Mouse (Mus musculus) midbrain, postnatal 0 days (tissue): ENCODE measurements around the gene Gm853. TPM values are rescaled to one million over a fixed set of nuclear protein-coding genes. Genes with fewer than 3 reads are reported as not detected.

ENCODE experiments used
- ATAC-seq: fragments of 200-750 bp; cut with Nextera tagmentation; 2 replicates; pipeline ENCODE4 v1.8.0; 2017; ENCODE audit warnings: moderate number of reproducible peaks, mild to moderate bottlenecking, moderate TSS enrichment, moderate library complexity; ENCODE audit not compliant: low FRiP score
- DNase-seq: peaks from one replicate; pipeline ENCODE4 v3.0.0-alpha.2; 2015; ENCODE audit warnings: low spot score
- H3K27ac ChIP-seq: fragments of 300-500 bp; sonication (generic); 2 replicates; pipeline ENCODE4 v1.5.1; 2014; ENCODE audit warnings: low read depth, mild to moderate bottlenecking, low read length, mixed read lengths
- H3K27me3 ChIP-seq: fragments of 300-500 bp; sonication (generic); 2 replicates; pipeline ENCODE4 v1.6.1; 2014; ENCODE audit warnings: low read length, control low read depth, mixed read lengths; ENCODE audit not compliant: insufficient read depth
- H3K36me3 ChIP-seq: fragments of 300-500 bp; sonication (generic); 2 replicates; pipeline ENCODE4 v1.6.1; 2014; ENCODE audit warnings: low read length, control low read depth, mixed read lengths; ENCODE audit not compliant: insufficient read depth
- H3K4me1 ChIP-seq: fragments of 300-500 bp; sonication (generic); 2 replicates; pipeline ENCODE4 v1.6.1; 2014; ENCODE audit warnings: mild to moderate bottlenecking, control low read depth, antibody characterized with exemption, low read length, mixed read lengths; ENCODE audit not compliant: insufficient read depth
- H3K4me2 ChIP-seq: fragments of 300-500 bp; sonication (generic); 2 replicates; pipeline ENCODE4 v1.6.1; 2014; ENCODE audit warnings: low read depth, mild to moderate bottlenecking, low read length, mixed read lengths; ENCODE audit not compliant: poor library complexity, severe bottlenecking
- H3K4me3 ChIP-seq: fragments of 300-500 bp; sonication (generic); 2 replicates; pipeline ENCODE4 v1.5.1; 2014; ENCODE audit warnings: low read depth, mild to moderate bottlenecking, low read length, moderate library complexity
- H3K9ac ChIP-seq: fragments of 300-500 bp; sonication (generic); replicated peaks from 2 replicates; pipeline ENCODE4 v1.6.1; 2014; ENCODE audit warnings: mild to moderate bottlenecking, low read length, moderate library complexity, mixed read lengths; ENCODE audit not compliant: poor library complexity, severe bottlenecking
- H3K9me3 ChIP-seq: fragments of 300-500 bp; sonication (generic); 2 replicates; pipeline ENCODE4 v1.6.1; 2016; ENCODE audit warnings: low read length, control low read depth
- CTCF ChIP-seq: IDR thresholded peaks from 2 replicates; pipeline ENCODE4 v1.5.1; 2016; ENCODE audit warnings: antibody characterized with exemption, mild to moderate bottlenecking
- WGBS: fragments of 180-500 bp; shearing (Covaris S2); extraction: QIAGEN DNeasy Blood & Tissue Kit; methylation state at CpG from one replicate; pipeline ENCODE4 v1.1.7; 2014; 5-methylcytosine and 5-hydroxymethylcytosine counted together
- polyA plus RNA-seq: library from polyadenylated mRNA; unstranded; fragments of >200 nt; fragmentation: Nextera tagmentation; extraction: Ambion mirVana; gene quantifications from 2 replicates; pipeline ENCODE4 v1.2.1, GENCODE M21; 2015
- total RNA-seq: library from RNA; depleted of rRNA; stranded (reverse); fragments of >200 nt; gene quantifications from 2 replicates; pipeline ENCODE4 v1.2.3, GENCODE M21; 2014

The Gm853 gene
- total and polyA plus RNA-seq, 2 experiments from 2014 or later = 0.49 TPM; not detected in 1

GRCm38 (mm10) chr4:130264698-130265349 is 42.6 kb upstream of the Gm853 start:
- Histone ChIP-seq H3K4me2 (no peak overlapping the region), H3K27ac (no peak overlapping the region), H3K4me3 (no peak overlapping the region), H3K9ac (no peak overlapping the region), H3K36me3 (no peaks in the 10 kb centered on the region), H3K27me3 (no peaks in the 10 kb centered on the region), H3K9me3 (no peaks in the 10 kb centered on the region), H3K4me1 (no peaks in the 10 kb centered on the region)
- ATAC-seq (peak; percentile 56), DNase-seq (peak; percentile 46)
- peak; percentile 73 for TF ChIP-seq CTCF
- WGBS = 28% methylated on average over 24 of the region's 24 CpGs

GRCm38 (mm10) chr4:130264131-130264530 is 41.9 kb upstream of the Gm853 start:
- H3K4me2 ChIP-seq = no peak overlapping the region
- no peaks in the 10 kb centered on the region for H3K9me3 ChIP-seq
- ATAC-seq (no peak), DNase-seq (no peak)
- no peak for TF ChIP-seq CTCF
- no peak overlapping the region for H3K4me3 ChIP-seq
- H3K4me1 ChIP-seq = no peaks in the 10 kb centered on the region
- 16% methylated on average over 11 of the region's 11 CpGs for WGBS
- H3K27ac ChIP-seq = no peak overlapping the region
- no peaks in the 10 kb centered on the region for H3K36me3 ChIP-seq
- no peaks in the 10 kb centered on the region for H3K27me3 ChIP-seq
- H3K9ac ChIP-seq = 0 out of 2 replicates have a peak overlapping the region, but pooled peaks have one; percentile 33

- Histone ChIP-seq H3K27me3 (no peaks in the 10 kb centered on the region), H3K36me3 (no peaks in the 10 kb centered on the region), H3K9me3 (no peaks in the 10 kb centered on the region), H3K4me3 (no peak overlapping the region), H3K4me2 (no peak overlapping the region), H3K4me1 (no peaks in the 10 kb centered on the region), H3K9ac (no peak overlapping the region), H3K27ac (no peak overlapping the region)
- DNase-seq (no peak), ATAC-seq (no peak)
- peak; percentile 55 for TF ChIP-seq CTCF
- WGBS = 32% methylated on average over 5 of the region's 5 CpGs
These were observed 38.2 kb upstream of the Gm853 start for GRCm38 (mm10) chr4:130260406-130260805.

- no peaks in the 10 kb centered on the region for H3K9me3 ChIP-seq
- no peak overlapping the region for H3K4me2 ChIP-seq
- H3K27ac ChIP-seq = no peak overlapping the region
- no peak for TF ChIP-seq CTCF
- H3K27me3 ChIP-seq = no peaks in the 10 kb centered on the region
- DNase-seq = no peak
- ATAC-seq = no peak
- H3K36me3 ChIP-seq = peaks cover 14% of the 10 kb centered on the region; the same call in 1 of the 2 replicates
- no peaks in the 10 kb centered on the region for H3K4me1 ChIP-seq
- no peak overlapping the region for H3K4me3 ChIP-seq
- WGBS = 72% methylated on average over 8 of the region's 8 CpGs
- no peak overlapping the region for H3K9ac ChIP-seq
These were observed 30.4 kb upstream of the Gm853 start for GRCm38 (mm10) chr4:130252441-130253157.

GRCm38 (mm10) chr4:130251763-130252162 is 29.6 kb upstream of the Gm853 start:
- DNase-seq (no peak), ATAC-seq (no peak)
- no peak overlapping the region for H3K27ac ChIP-seq
- no peak overlapping the region for H3K9ac ChIP-seq
- WGBS = 48% methylated on average over 3 of the region's 3 CpGs
- H3K36me3 ChIP-seq = peaks cover 14% of the 10 kb centered on the region; the same call in 1 of the 2 replicates
- no peak overlapping the region for H3K4me3 ChIP-seq
- no peak overlapping the region for H3K4me2 ChIP-seq
- TF ChIP-seq CTCF = no peak
- H3K27me3 ChIP-seq = no peaks in the 10 kb centered on the region
- H3K9me3 ChIP-seq = no peaks in the 10 kb centered on the region
- H3K4me1 ChIP-seq = no peaks in the 10 kb centered on the region

- 52% methylated on average over 7 of the region's 7 CpGs for WGBS
- no peak for ATAC-seq
- H3K9me3 ChIP-seq = no peaks in the 10 kb centered on the region
These were observed 29.0 kb upstream of the Gm853 start for GRCm38 (mm10) chr4:130251172-130251705.

More at GRCm38 (mm10) chr4:130251172-130251705, 29.0 kb upstream of the Gm853 start:
- H3K27me3 ChIP-seq = no peaks in the 10 kb centered on the region
- H3K9ac ChIP-seq = no peak overlapping the region
- H3K36me3 ChIP-seq = peaks cover 14% of the 10 kb centered on the region; the same call in 1 of the 2 replicates
- H3K4me2 ChIP-seq = no peak overlapping the region
- TF ChIP-seq CTCF = no peak
- no peak for DNase-seq
- H3K27ac ChIP-seq = no peak overlapping the region
- H3K4me3 ChIP-seq = no peak overlapping the region
- no peaks in the 10 kb centered on the region for H3K4me1 ChIP-seq
